Mouse (Mus musculus): ENCODE measurements at regions not wholly inside any gene's neighbourhood (a gene's known extent, or its start where the extent isn't known, plus 50 kb on each side); places are given as distances from the start of the nearest gene placed in this dataset.

DNA sequence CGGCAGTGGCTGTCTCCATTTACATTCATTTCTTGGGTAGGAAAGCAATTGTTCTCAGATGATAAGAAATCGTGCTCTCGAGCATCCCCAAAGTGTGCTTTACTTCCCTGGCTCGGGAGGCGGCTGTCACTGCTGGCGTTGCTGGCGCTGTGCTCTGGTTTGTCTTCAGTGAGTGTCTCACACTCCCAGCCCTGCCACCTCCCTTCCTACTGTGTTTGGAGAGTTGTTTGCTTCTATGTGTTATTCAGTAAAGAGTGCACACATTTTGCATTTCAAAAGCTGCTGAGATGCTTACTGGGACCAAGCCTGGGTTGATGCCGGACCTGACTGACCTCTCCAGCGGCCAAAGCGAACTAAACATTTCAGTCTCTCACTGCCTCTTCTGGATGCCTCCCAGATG lies 129.3 kb upstream of the Npvf start:
- TF ChIP-seq EP300 (optimal IDR thresholded peaks at IDR 0.05) (no peak), CTCF (IDR thresholded peaks at IDR 0.05; ENCODE audit: low read depth) (no peak)

Data from stomach, postnatal 0 days (tissue).